Mouse (Mus musculus): Measurements from ENCODE around the gene Chka. TPM values are rescaled to one million over a fixed set of nuclear protein-coding genes. Genes with fewer than 3 reads are reported as not detected.

Chka gene
- polyA plus RNA-seq, 1 experiment from 2014 or later = 36.1 TPM

DNA sequence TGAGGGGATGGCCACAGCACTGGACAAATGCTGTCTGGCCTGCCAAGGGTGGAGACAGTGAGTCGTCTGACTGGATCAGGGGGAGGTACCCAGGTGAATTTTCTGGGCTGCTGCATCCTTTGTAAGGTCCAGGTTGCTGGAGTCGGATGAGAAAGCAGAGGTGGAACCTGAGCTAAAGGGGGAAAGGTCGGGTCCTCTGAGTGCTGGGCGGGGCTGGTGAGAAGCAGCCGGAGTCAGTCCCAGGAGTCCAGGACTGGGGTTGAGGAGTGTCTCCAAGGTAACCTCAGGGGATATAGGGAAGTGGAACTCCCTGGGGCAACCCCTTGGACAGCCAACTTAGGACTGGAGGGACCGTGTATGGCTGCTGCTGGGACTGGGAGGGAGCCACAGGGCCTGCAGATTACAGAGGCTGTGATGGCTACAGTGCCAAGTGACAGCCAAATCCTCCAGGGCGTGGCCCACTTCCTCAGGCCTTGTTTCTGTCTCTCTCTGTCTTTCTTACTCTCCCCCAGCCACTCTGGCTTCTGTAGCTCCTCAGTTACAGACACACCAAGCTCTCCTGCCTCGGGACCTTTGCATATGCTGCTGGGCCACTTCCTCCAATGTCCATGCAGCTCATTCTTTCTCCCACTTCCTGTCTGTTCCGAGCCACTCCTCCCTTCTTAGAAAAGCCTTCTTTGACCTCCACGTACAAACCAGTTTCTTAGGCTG is 71.2 kb downstream of the Chka start:
- Histone ChIP-seq H3K36me3 (no peaks in the 10 kb centered on the region), H3K9me3 (replicated peaks) (no peaks in the 10 kb centered on the region), H3K27me3 (replicated peaks) (no peaks in the 10 kb centered on the region), H3K27ac (ENCODE audit: poor library complexity, severe bottlenecking) (no peak overlapping the region), H3K9ac (no peak overlapping the region), H3K4me3 (no peak overlapping the region), H3K4me1 (replicated peaks) (peaks cover 14% of the 10 kb centered on the region; the same call in 1 of the 2 replicates), H3K4me2 (no peak overlapping the region)
- ATAC-seq (ENCODE audit: insufficient number of reproducible peaks, low FRiP score) = no peak
- WGBS = 54% methylated on average over 10 of the region's 10 CpGs

DNA sequence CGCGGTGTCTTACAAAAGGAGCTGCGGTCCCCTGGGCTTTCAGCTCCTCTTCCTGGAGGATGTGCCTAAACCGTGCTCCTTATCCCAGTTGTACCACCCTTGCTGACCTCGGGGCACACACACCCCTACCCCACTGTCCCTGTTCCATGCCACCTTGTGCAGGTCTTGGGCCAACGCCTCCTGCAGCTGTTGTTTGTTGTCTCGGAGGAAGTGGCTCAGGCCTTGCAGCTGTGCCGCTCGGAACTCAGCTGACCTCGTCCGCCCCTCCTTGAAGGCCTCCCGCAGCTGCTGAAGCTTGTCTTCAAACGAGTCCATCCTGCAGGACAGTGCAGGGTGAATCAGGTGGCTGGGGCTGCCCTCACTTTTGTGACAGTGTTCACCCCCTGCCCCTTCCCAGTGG is 72.0 kb downstream of the Chka start:
- Histone ChIP-seq H3K27ac (ENCODE audit: poor library complexity, severe bottlenecking) (no peak overlapping the region), H3K36me3 (no peaks in the 10 kb centered on the region), H3K4me1 (replicated peaks) (peaks cover 14% of the 10 kb centered on the region; the same call in 1 of the 2 replicates), H3K4me3 (no peak overlapping the region), H3K4me2 (no peak overlapping the region), H3K27me3 (replicated peaks) (no peaks in the 10 kb centered on the region), H3K9ac (no peak overlapping the region), H3K9me3 (replicated peaks) (no peaks in the 10 kb centered on the region)
- WGBS = 58% methylated on average over 13 of the region's 13 CpGs
- no peak for ATAC-seq (ENCODE audit: insufficient number of reproducible peaks, low FRiP score)

DNA sequence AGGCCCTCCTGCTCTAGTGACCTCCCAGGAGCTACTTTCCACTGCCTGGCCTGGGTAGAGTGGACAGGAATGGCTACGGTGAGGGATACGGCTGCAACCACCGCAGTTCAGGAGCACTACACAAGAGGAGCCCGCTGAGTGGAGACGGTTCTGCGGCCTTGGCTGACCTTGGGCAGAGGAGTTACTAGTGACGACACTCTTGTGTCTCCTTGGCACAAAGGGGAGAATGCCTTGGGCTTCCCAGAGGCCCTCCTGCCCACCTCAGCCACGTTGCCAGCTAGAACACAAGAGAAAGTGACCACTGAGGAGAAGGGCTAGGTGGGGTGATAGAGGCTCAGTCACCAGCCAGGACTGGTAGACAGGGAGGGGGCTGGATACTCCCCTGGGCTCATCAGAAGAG is 72.6 kb downstream of the Chka start:
- Histone ChIP-seq H3K4me1 (replicated peaks) (peaks cover 19% of the 10 kb centered on the region; the same call in 1 of the 2 replicates), H3K4me2 (no peak overlapping the region), H3K4me3 (no peak overlapping the region), H3K9me3 (replicated peaks) (no peaks in the 10 kb centered on the region), H3K27me3 (replicated peaks) (no peaks in the 10 kb centered on the region), H3K27ac (ENCODE audit: poor library complexity, severe bottlenecking) (no peak overlapping the region), H3K9ac (no peak overlapping the region), H3K36me3 (no peaks in the 10 kb centered on the region)
- 67% methylated on average over 8 of the region's 8 CpGs for WGBS
- no peak for ATAC-seq (ENCODE audit: insufficient number of reproducible peaks, low FRiP score)

DNA sequence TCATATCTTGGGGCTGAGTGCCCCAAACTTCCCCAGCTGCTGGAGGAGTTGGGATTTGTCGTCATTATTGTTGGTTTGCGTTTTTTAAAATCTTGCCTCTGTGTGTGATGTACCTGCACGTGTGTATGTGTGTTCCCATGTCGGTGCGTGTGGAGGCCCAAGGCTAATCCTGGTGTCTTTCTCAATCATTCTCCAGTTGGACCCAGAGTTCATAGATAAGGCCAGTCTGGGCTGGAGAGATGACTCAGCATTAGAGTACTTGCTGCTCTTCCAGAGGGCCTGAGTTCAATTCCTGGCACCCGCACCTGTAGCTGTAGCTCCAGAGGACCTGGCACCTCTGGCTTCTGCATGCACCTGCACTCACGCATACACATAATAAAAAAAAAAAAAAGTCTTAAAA is 73.3 kb downstream of the Chka start:
- Histone ChIP-seq H3K27ac (ENCODE audit: poor library complexity, severe bottlenecking) (no peak overlapping the region), H3K4me3 (no peak overlapping the region), H3K9me3 (replicated peaks) (no peaks in the 10 kb centered on the region), H3K27me3 (replicated peaks) (no peaks in the 10 kb centered on the region), H3K9ac (no peak overlapping the region), H3K4me2 (no peak overlapping the region), H3K4me1 (replicated peaks) (peaks cover 19% of the 10 kb centered on the region), H3K36me3 (no peaks in the 10 kb centered on the region)
- no peak for ATAC-seq (ENCODE audit: insufficient number of reproducible peaks, low FRiP score)
- 81% methylated on average over 7 of the region's 7 CpGs for WGBS

GRCm38 (mm10) chr19:3925859-3926258 is 74.3 kb downstream of the Chka start:
- H3K4me2 ChIP-seq = no peak overlapping the region
- no peak overlapping the region for H3K27ac ChIP-seq (ENCODE audit: poor library complexity, severe bottlenecking)
- 83% methylated on average over 6 of the region's 6 CpGs for whole genome bisulfite sequencing
- no peaks in the 10 kb centered on the region for H3K36me3 ChIP-seq
- no peaks in the 10 kb centered on the region for H3K27me3 ChIP-seq (replicated peaks)
- peaks cover 29% of the 10 kb centered on the region for H3K4me1 ChIP-seq (replicated peaks)
- no peak overlapping the region for H3K4me3 ChIP-seq
- H3K9ac ChIP-seq = no peak overlapping the region
- ATAC-seq (ENCODE audit: insufficient number of reproducible peaks, low FRiP score) = no peak
- H3K9me3 ChIP-seq (replicated peaks) = no peaks in the 10 kb centered on the region

GRCm38 (mm10) chr19:3926279-3926678 is 74.7 kb downstream of the Chka start:
- Histone ChIP-seq H3K4me3 (no peak overlapping the region), H3K9me3 (replicated peaks) (no peaks in the 10 kb centered on the region), H3K27me3 (replicated peaks) (no peaks in the 10 kb centered on the region), H3K9ac (no peak overlapping the region), H3K36me3 (no peaks in the 10 kb centered on the region), H3K27ac (ENCODE audit: poor library complexity, severe bottlenecking) (no peak overlapping the region), H3K4me2 (no peak overlapping the region), H3K4me1 (replicated peaks) (peaks cover 33% of the 10 kb centered on the region)
- no peak for ATAC-seq (ENCODE audit: insufficient number of reproducible peaks, low FRiP score)
- 63% methylated on average over 3 of the region's 3 CpGs for WGBS

DNA sequence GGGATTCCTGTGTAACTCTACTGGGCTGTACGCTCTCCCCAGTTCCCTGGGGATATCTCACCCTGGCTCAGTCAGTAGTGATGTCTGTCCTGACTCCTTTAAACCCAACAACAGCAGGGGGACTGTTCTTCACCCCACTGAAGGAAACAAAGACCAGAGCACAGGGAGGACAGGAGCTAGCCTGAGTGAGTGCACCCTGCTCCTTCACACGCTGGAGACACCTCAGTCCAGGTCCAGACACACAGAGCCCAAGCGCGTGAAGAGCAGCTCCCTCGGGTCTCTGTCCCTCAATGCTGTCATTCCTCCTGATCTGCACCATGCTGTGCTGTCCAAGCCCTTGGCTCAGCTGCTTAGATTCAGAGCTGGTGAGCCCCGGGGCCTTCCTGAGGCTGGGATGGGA is 75.1 kb downstream of the Chka start:
- Histone ChIP-seq H3K4me3 (no peak overlapping the region), H3K4me2 (no peak overlapping the region), H3K36me3 (no peaks in the 10 kb centered on the region), H3K4me1 (replicated peaks) (peaks cover 33% of the 10 kb centered on the region), H3K27ac (ENCODE audit: poor library complexity, severe bottlenecking) (no peak overlapping the region), H3K9me3 (replicated peaks) (no peaks in the 10 kb centered on the region), H3K27me3 (replicated peaks) (no peaks in the 10 kb centered on the region), H3K9ac (no peak overlapping the region)
- no peak for ATAC-seq (ENCODE audit: insufficient number of reproducible peaks, low FRiP score)
- WGBS = 62% methylated on average over 6 of the region's 6 CpGs

GRCm38 (mm10) chr19:3927989-3928388 is 76.4 kb downstream of the Chka start:
- H3K4me3 ChIP-seq = no peak overlapping the region
- no peak for ATAC-seq (ENCODE audit: insufficient number of reproducible peaks, low FRiP score)
- H3K4me1 ChIP-seq (replicated peaks) = peaks cover 33% of the 10 kb centered on the region
- WGBS = 83% methylated on average over 4 of the region's 4 CpGs
- H3K4me2 ChIP-seq = no peak overlapping the region
- H3K27me3 ChIP-seq (replicated peaks) = no peaks in the 10 kb centered on the region
- H3K9me3 ChIP-seq (replicated peaks) = no peaks in the 10 kb centered on the region
- H3K36me3 ChIP-seq = no peaks in the 10 kb centered on the region
- no peak overlapping the region for H3K9ac ChIP-seq
- no peak overlapping the region for H3K27ac ChIP-seq (ENCODE audit: poor library complexity, severe bottlenecking)

- Histone ChIP-seq H3K4me1 (replicated peaks) (peaks cover 33% of the 10 kb centered on the region), H3K9me3 (replicated peaks) (no peaks in the 10 kb centered on the region), H3K9ac (no peak overlapping the region), H3K4me2 (no peak overlapping the region), H3K27me3 (replicated peaks) (no peaks in the 10 kb centered on the region), H3K27ac (ENCODE audit: poor library complexity, severe bottlenecking) (peak overlapping the region; percentile 53; the same call in 1 of the 2 replicates), H3K4me3 (no peak overlapping the region), H3K36me3 (no peaks in the 10 kb centered on the region)
- peak; percentile 8; the same call in 1 of the 2 replicates for ATAC-seq (ENCODE audit: insufficient number of reproducible peaks, low FRiP score)
- 82% methylated on average over 4 of the region's 4 CpGs for WGBS
Measured at GRCm38 (mm10) chr19:3928779-3929178, 77.2 kb downstream of the Chka start.

DNA sequence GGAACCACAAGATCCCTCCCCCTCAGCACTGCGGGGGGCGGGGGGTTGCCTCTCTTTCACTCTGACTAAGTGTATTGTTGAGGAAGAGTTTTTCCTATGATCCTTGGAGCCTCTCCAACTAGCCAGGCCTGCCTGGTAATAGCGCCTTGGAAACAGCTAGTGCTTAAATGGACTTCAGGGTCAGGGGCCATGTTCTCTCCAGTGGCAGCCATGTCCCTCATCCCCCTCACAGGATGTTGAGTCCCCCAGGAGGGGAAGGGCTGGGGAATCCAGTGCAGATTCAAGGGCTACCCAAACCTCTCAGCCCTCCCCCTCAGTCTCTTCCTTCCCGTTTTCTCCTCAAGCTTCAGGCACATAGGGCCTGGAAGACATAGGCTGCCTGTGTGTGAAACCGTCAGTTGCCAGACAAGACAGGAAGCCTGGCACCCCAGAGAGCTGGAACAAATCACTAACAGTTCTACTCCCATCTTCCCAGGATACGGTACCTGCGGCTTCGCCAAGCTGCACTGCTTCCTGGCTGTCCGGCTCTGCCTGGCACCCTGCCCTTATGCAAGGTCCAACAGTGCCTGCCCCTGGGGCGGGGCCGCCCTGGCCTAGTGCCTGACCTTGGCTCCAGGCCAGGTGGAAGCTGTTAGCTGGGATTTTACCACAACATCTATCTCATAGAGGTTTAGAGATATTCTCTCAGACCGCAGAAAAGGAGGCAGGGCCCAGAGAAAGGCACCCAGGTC is 77.8 kb downstream of the Chka start, which contains the start of gene Aldh3b1:
Aldh3b1 (minus strand) TSS at position 598 of the 731 bp plus-strand sequence.
- Histone ChIP-seq H3K4me3 (no peak within 1 kb of the TSS), H3K27me3 (replicated peaks) (0 out of 2 replicates have a peak, but pooled peaks cover 2% of the 10 kb centered on the region), H3K9me3 (replicated peaks) (no peaks in the 10 kb centered on the region), H3K4me2 (peak within 1 kb of the TSS; percentile 5; the same call in 1 of the 2 replicates), H3K27ac (ENCODE audit: poor library complexity, severe bottlenecking) (peak within 1 kb of the TSS; percentile 53), H3K36me3 (no peaks in the 10 kb centered on the region), H3K4me1 (replicated peaks) (peaks cover 28% of the 10 kb centered on the region), H3K9ac (no peak within 1 kb of the TSS)
- WGBS = 38% methylated on average over 12 of the region's 12 CpGs
- peak; percentile 78 for ATAC-seq (ENCODE audit: insufficient number of reproducible peaks, low FRiP score)

DNA sequence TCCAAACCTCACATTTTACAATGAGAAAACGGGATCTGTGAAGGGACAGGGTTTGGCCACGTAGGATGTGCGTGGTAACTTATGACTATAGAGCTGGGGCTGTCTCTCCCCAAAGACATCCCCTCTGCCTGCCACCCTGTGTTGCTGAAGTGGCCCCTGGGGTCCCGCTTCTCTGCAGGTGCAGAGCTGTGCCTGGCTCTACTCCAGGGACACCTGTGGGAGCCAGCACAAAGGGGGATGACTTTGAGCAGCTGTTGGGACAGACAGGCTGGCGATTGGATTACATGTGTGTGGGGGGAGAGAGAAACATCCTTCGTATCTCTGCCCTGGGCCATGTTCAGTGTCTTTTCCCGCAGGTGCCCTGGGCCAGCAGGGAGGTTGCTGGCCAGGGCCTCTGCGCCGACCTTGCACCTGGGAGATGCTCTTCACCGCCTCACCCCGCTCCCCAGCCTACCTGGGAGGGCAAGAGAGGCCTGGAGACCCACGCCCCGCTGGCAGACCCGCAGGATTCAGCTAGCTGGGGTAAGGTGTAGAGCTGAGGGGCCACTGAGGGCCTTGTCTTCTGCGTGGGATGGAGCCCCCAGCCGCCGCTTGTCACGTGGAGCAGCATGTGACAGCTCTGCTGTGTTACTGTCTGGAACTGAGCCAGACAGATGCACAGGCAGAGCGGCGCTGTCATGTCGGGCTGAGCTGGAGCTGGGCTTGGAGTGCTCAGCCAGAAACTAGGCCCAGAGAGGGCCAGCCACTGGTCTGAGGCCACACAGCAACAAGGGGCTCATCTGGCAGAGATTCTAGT is 78.9 kb downstream of the Chka start:
- Histone ChIP-seq H3K9ac (no peak overlapping the region), H3K4me1 (replicated peaks) (peaks cover 27% of the 10 kb centered on the region)

More for the DNA sequence above, 78.9 kb downstream of the Chka start:
- 66% methylated on average over 21 of the region's 21 CpGs for WGBS
- Histone ChIP-seq H3K9me3 (replicated peaks) (no peaks in the 10 kb centered on the region), H3K4me2 (no peak overlapping the region), H3K27ac (ENCODE audit: poor library complexity, severe bottlenecking) (peak overlapping the region; percentile 53), H3K27me3 (replicated peaks) (0 out of 2 replicates have a peak, but pooled peaks cover 4% of the 10 kb centered on the region), H3K36me3 (no peaks in the 10 kb centered on the region), H3K4me3 (no peak overlapping the region)
- ATAC-seq (ENCODE audit: insufficient number of reproducible peaks, low FRiP score) = no peak
